Mouse (Mus musculus): ENCODE results near the gene Daam1. TPM values are rescaled to one million over a fixed set of nuclear protein-coding genes. Genes with fewer than 3 reads are reported as not detected.

Daam1 gene
- polyA plus RNA-seq, 1 experiment from 2014 or later, result 5.0 TPM

GRCm38 (mm10) chr12:71886406-71886805, 55.5 kb downstream of the Daam1 start:
- H3K9me3 ChIP-seq (replicated peaks; ENCODE audit: low read length), result no peaks in the 10 kb centered on the region
- H3K36me3 ChIP-seq (ENCODE audit: insufficient read depth, low read length), result no peaks in the 10 kb centered on the region
- no peaks in the 10 kb centered on the region for H3K27me3 ChIP-seq (ENCODE audit: insufficient read depth, low read length)
- peaks cover 17% of the 10 kb centered on the region for H3K4me1 ChIP-seq (replicated peaks; ENCODE audit: insufficient read depth, low read length)
- no peak for TF ChIP-seq CTCF (IDR thresholded peaks at IDR 0.05; ENCODE audit: low read depth)
- no peak overlapping the region for H3K4me3 ChIP-seq (replicated peaks; ENCODE audit: low read depth, low read length)
- WGBS, result 70% methylated on average over 5 of the region's 5 CpGs
- no peak overlapping the region for H3K9ac ChIP-seq (ENCODE audit: low read depth, low read length)
- no peak for ATAC-seq (replicated peaks; ENCODE audit: low FRiP score, low read depth)
- H3K27ac ChIP-seq, result no peak overlapping the region
- no peak for DNase-seq (ENCODE audit: low spot score)
- H3K4me2 ChIP-seq (ENCODE audit: low read length), result no peak overlapping the region

DNA sequence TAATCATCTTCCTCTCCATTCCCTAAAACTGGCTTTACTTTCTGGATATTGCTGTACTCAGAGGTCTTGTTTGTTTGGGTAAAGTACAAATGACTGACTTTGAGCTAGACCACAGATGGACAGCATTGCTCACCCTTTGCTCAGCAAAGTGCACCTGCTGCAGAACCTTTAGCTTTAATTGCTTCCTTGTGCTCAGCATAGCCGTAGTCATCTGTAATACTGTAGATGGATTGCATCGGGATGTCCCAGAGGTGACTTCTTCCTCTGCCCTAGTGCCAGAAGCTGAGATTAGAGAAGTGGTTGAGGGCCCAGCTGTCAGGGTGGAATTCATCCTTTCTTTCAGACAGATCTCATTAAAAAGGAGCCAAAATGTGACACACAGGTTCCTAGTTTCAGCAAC, 56.1 kb downstream of the Daam1 start:
- no peaks in the 10 kb centered on the region for H3K9me3 ChIP-seq (replicated peaks; ENCODE audit: low read length)
- ATAC-seq (replicated peaks; ENCODE audit: low FRiP score, low read depth) (no peak), DNase-seq (ENCODE audit: low spot score) (no peak)
- no peaks in the 10 kb centered on the region for H3K36me3 ChIP-seq (ENCODE audit: insufficient read depth, low read length)
- H3K9ac ChIP-seq (ENCODE audit: low read depth, low read length), result no peak overlapping the region
- no peak for TF ChIP-seq CTCF (IDR thresholded peaks at IDR 0.05; ENCODE audit: low read depth)
- no peak overlapping the region for H3K4me3 ChIP-seq (replicated peaks; ENCODE audit: low read depth, low read length)
- no peaks in the 10 kb centered on the region for H3K27me3 ChIP-seq (ENCODE audit: insufficient read depth, low read length)
- no peak overlapping the region for H3K4me2 ChIP-seq (ENCODE audit: low read length)
- peaks cover 19% of the 10 kb centered on the region for H3K4me1 ChIP-seq (replicated peaks; ENCODE audit: insufficient read depth, low read length)
- no peak overlapping the region for H3K27ac ChIP-seq
- 70% methylated on average over 2 of the region's 2 CpGs for WGBS

GRCm38 (mm10) chr12:71888370-71888769, 57.5 kb downstream of the Daam1 start:
- Histone ChIP-seq H3K27me3 (ENCODE audit: insufficient read depth, low read length) (no peaks in the 10 kb centered on the region), H3K4me3 (replicated peaks; ENCODE audit: low read depth, low read length) (no peak overlapping the region), H3K9ac (ENCODE audit: low read depth, low read length) (no peak overlapping the region), H3K4me2 (ENCODE audit: low read length) (no peak overlapping the region), H3K27ac (no peak overlapping the region), H3K36me3 (ENCODE audit: insufficient read depth, low read length) (no peaks in the 10 kb centered on the region), H3K4me1 (replicated peaks; ENCODE audit: insufficient read depth, low read length) (peaks cover 23% of the 10 kb centered on the region), H3K9me3 (replicated peaks; ENCODE audit: low read length) (no peaks in the 10 kb centered on the region)
- WGBS, result 68% methylated on average over 6 of the region's 6 CpGs
- TF ChIP-seq CTCF (IDR thresholded peaks at IDR 0.05; ENCODE audit: low read depth), result no peak
- ATAC-seq (replicated peaks; ENCODE audit: low FRiP score, low read depth), result peak; percentile 54; the same call in 1 of the 2 replicates
- peak; percentile 61 for DNase-seq (ENCODE audit: low spot score)

DNA sequence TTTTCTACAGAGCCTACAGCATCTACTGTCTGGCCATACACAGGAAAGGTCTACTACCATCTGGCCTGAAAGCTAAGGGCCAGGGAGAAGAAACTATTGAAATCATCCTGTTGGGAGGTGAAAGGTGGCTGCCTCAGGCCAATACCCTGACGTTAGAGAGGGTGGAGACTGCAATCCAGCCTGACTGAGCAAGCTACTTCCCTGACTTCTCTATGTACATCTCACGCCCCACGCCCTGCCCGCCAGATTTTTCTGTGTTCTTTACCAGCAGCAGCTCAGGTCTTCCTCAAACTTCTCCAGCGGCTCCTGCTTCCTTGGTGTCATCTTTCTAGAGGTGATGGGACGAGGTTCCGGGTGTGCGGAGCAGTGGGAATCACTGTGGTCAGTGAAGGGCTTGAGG, 58.4 kb downstream of the Daam1 start:
- Histone ChIP-seq H3K9ac (ENCODE audit: low read depth, low read length) (no peak overlapping the region), H3K4me3 (replicated peaks; ENCODE audit: low read depth, low read length) (no peak overlapping the region), H3K27me3 (ENCODE audit: insufficient read depth, low read length) (no peaks in the 10 kb centered on the region), H3K36me3 (ENCODE audit: insufficient read depth, low read length) (no peaks in the 10 kb centered on the region), H3K4me1 (replicated peaks; ENCODE audit: insufficient read depth, low read length) (peaks cover 23% of the 10 kb centered on the region), H3K9me3 (replicated peaks; ENCODE audit: low read length) (no peaks in the 10 kb centered on the region), H3K4me2 (ENCODE audit: low read length) (no peak overlapping the region), H3K27ac (no peak overlapping the region)
- WGBS, result 62% methylated on average over 8 of the region's 8 CpGs
- ATAC-seq (replicated peaks; ENCODE audit: low FRiP score, low read depth) (no peak), DNase-seq (ENCODE audit: low spot score) (no peak)
- TF ChIP-seq CTCF (IDR thresholded peaks at IDR 0.05; ENCODE audit: low read depth), result no peak

- no peak for TF ChIP-seq CTCF (IDR thresholded peaks at IDR 0.05; ENCODE audit: low read depth)
- WGBS, result 100% methylated on average over 1 of the region's 1 CpGs
- Histone ChIP-seq H3K27ac (no peak overlapping the region), H3K36me3 (ENCODE audit: insufficient read depth, low read length) (no peaks in the 10 kb centered on the region), H3K27me3 (ENCODE audit: insufficient read depth, low read length) (no peaks in the 10 kb centered on the region), H3K4me1 (replicated peaks; ENCODE audit: insufficient read depth, low read length) (peaks cover 21% of the 10 kb centered on the region; the same call in 1 of the 2 replicates), H3K9ac (ENCODE audit: low read depth, low read length) (no peak overlapping the region), H3K4me2 (ENCODE audit: low read length) (no peak overlapping the region), H3K4me3 (replicated peaks; ENCODE audit: low read depth, low read length) (no peak overlapping the region), H3K9me3 (replicated peaks; ENCODE audit: low read length) (no peaks in the 10 kb centered on the region)
- DNase-seq (ENCODE audit: low spot score) (no peak), ATAC-seq (replicated peaks; ENCODE audit: low FRiP score, low read depth) (no peak)
These were observed 59.4 kb downstream of the Daam1 start for GRCm38 (mm10) chr12:71890282-71890681.

GRCm38 (mm10) chr12:71891729-71892355, 61.0 kb downstream of the Daam1 start:
- ATAC-seq (replicated peaks; ENCODE audit: low FRiP score, low read depth) (no peak), DNase-seq (ENCODE audit: low spot score) (no peak)
- Histone ChIP-seq H3K27ac (no peak overlapping the region), H3K9me3 (replicated peaks; ENCODE audit: low read length) (no peaks in the 10 kb centered on the region), H3K4me3 (replicated peaks; ENCODE audit: low read depth, low read length) (no peak overlapping the region), H3K27me3 (ENCODE audit: insufficient read depth, low read length) (no peaks in the 10 kb centered on the region), H3K36me3 (ENCODE audit: insufficient read depth, low read length) (no peaks in the 10 kb centered on the region), H3K4me2 (ENCODE audit: low read length) (no peak overlapping the region), H3K9ac (ENCODE audit: low read depth, low read length) (no peak overlapping the region), H3K4me1 (replicated peaks; ENCODE audit: insufficient read depth, low read length) (peaks cover 15% of the 10 kb centered on the region; the same call in 1 of the 2 replicates)
- WGBS, result 31% methylated on average over 7 of the region's 7 CpGs
- no peak for TF ChIP-seq CTCF (IDR thresholded peaks at IDR 0.05; ENCODE audit: low read depth)
